Mouse (Mus musculus) cerebellum, adult 2 months (tissue): ENCODE data around the gene Bmx. TPM values are rescaled to one million over a fixed set of nuclear protein-coding genes. Genes with fewer than 3 reads are reported as not detected.

Experiments used
- DNase-seq, 2 experiments: peaks; one replicate each; pipeline ENCODE4 v3.0.0; 2021
- H3K27ac ChIP-seq: fragments of 200-500 bp; 2 replicates; pipeline ENCODE4 v1.5.1; 2012; ENCODE audit warnings: low read length, control low read depth, inconsistent platforms; ENCODE audit not compliant: insufficient read depth
- H3K27me3 ChIP-seq: fragments of 200-500 bp; 2 replicates; pipeline ENCODE4 v1.6.1; 2012; ENCODE audit warnings: inconsistent platforms, mild to moderate bottlenecking, low read length, moderate library complexity; ENCODE audit not compliant: control insufficient read depth, insufficient read depth
- H3K4me1 ChIP-seq: fragments of 200-500 bp; 2 replicates; pipeline ENCODE4 v1.6.1; 2011; ENCODE audit warnings: low read length; ENCODE audit not compliant: control insufficient read depth, insufficient read depth
- H3K4me3 ChIP-seq: fragments of 200-500 bp; replicated peaks from 2 replicates; pipeline ENCODE3; 2011; ENCODE audit warnings: mild to moderate bottlenecking, low read depth, low read length, control low read depth; ENCODE audit not compliant: insufficient read depth
- CTCF ChIP-seq: fragments of 200-500 bp; IDR thresholded peaks from 2 replicates; pipeline ENCODE4 v1.5.1; 2011; ENCODE audit warnings: low read depth, mild to moderate bottlenecking, control low read depth, low read length, moderate library complexity, borderline replicate concordance; ENCODE audit not compliant: insufficient read depth
- POLR2A ChIP-seq: fragments of 200-500 bp; IDR thresholded peaks from 2 replicates; pipeline ENCODE4 v1.6.1; 2011; ENCODE audit warnings: low read length, control low read depth, borderline replicate concordance; ENCODE audit not compliant: insufficient read depth
- WGBS: fragments of 180-500 bp; shearing (Covaris S2); methylation state at CpG from one replicate; pipeline ENCODE4 v1.1.7; 2018; 5-methylcytosine and 5-hydroxymethylcytosine counted together
- polyA plus RNA-seq: library from polyadenylated mRNA; depleted of rRNA; stranded (reverse); fragments of >200 nt; gene quantifications from 2 replicates; pipeline ENCODE4 v1.2.3, GENCODE M21; 2012

The Bmx gene
- polyA plus RNA-seq, 1 experiment: 1.0 TPM

DNA sequence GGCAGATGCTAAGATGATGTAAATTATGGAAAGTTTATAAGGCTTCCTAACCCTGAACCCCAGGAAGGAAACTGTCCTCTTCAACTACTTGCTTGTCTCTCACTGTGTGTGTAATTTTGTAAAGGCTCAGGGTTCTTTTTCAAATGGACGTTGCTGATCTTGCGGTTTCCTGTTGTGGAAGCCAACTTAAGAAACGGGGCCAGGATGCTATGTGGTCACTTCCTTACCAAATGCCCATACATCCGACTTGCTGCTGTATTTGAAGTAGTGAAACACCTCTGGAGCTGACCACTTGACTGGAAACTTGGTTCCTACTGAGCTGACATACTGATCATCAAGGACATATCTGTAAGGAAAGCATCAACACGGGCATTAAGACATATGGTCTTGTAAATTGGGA is 57.4 kb downstream of the Bmx start:
- Histone ChIP-seq H3K4me1 (no peaks in the 10 kb centered on the region), H3K27ac (no peak overlapping the region), H3K27me3 (no peaks in the 10 kb centered on the region), H3K4me3 (no peak overlapping the region)
- TF ChIP-seq POLR2A (no peak), CTCF (no peak)
- no peak for DNase-seq
- 79% methylated on average over 5 of the region's 5 CpGs for WGBS

GRCm38 (mm10) chrX:164197679-164198078 is 60.3 kb downstream of the Bmx start:
- no peak overlapping the region for H3K4me3 ChIP-seq
- no peaks in the 10 kb centered on the region for H3K4me1 ChIP-seq
- H3K27me3 ChIP-seq: no peaks in the 10 kb centered on the region
- no peak for DNase-seq
- 80% methylated on average over 2 of the region's 2 CpGs for WGBS
- H3K27ac ChIP-seq: no peak overlapping the region
- TF ChIP-seq CTCF: no peak
- TF ChIP-seq POLR2A: no peak

- no peak for DNase-seq
- no peaks in the 10 kb centered on the region for H3K4me1 ChIP-seq
- no peaks in the 10 kb centered on the region for H3K27me3 ChIP-seq
- TF ChIP-seq CTCF (no peak), POLR2A (no peak)
- H3K27ac ChIP-seq: no peak overlapping the region
- no peak overlapping the region for H3K4me3 ChIP-seq
Observed at GRCm38 (mm10) chrX:164189880-164190279, 68.1 kb downstream of the Bmx start.

DNA sequence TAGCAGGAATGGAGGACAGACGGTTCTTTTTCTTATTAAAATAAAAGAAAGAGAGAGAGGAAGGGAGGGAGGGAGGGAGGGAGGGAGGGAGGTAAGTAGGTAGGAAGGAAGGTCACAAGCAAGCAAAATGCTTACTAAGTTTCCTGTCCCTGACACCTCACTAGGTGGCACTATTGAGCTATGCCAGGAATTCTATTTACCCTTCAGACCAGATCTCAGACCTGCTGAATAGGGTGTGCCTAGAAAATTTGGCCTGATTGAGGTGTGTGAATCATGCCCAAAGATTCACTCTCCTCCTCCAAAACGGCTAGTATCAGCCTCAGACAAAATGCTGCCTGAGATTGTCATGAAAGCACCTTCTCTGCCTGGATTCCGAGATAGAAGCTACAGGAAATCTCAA is 74.1 kb downstream of the Bmx start:
- Histone ChIP-seq H3K27me3 (no peaks in the 10 kb centered on the region), H3K4me3 (no peak overlapping the region), H3K4me1 (no peaks in the 10 kb centered on the region), H3K27ac (no peak overlapping the region)
- whole genome bisulfite sequencing: 44% methylated on average over 3 of the region's 3 CpGs
- DNase-seq: peak; percentile 17 to 32
- no peak for TF ChIP-seq POLR2A
- peak; percentile 39; the same call in 1 of the 2 replicates for TF ChIP-seq CTCF

- peak; percentile 33 to 44 for DNase-seq
- 6% methylated on average over 3 of the region's 3 CpGs for WGBS
- no peak for TF ChIP-seq CTCF
- TF ChIP-seq POLR2A: no peak
Observed at GRCm38 (mm10) chrX:164179746-164180145, 78.2 kb downstream of the Bmx start.

GRCm38 (mm10) chrX:164178856-164179255 is 79.1 kb downstream of the Bmx start:
- H3K4me1 ChIP-seq: no peaks in the 10 kb centered on the region
- WGBS: 88% methylated on average over 2 of the region's 2 CpGs
- no peaks in the 10 kb centered on the region for H3K27me3 ChIP-seq
- TF ChIP-seq POLR2A (no peak), CTCF (no peak)
- DNase-seq: no peak
- no peak overlapping the region for H3K4me3 ChIP-seq
- H3K27ac ChIP-seq: no peak overlapping the region

More at GRCm38 (mm10) chrX:164179746-164180145, 78.2 kb downstream of the Bmx start:
- Histone ChIP-seq H3K27me3 (no peaks in the 10 kb centered on the region), H3K27ac (no peak overlapping the region), H3K4me1 (no peaks in the 10 kb centered on the region), H3K4me3 (no peak overlapping the region)

GRCm38 (mm10) chrX:164175780-164176179 is 82.2 kb downstream of the Bmx start:
- H3K27ac ChIP-seq: no peak overlapping the region
- no peak for DNase-seq
- TF ChIP-seq POLR2A: no peak
- no peak for TF ChIP-seq CTCF
- H3K4me3 ChIP-seq: no peak overlapping the region
- 62% methylated on average over 2 of the region's 2 CpGs for WGBS
- H3K4me1 ChIP-seq: no peaks in the 10 kb centered on the region
- no peaks in the 10 kb centered on the region for H3K27me3 ChIP-seq

DNA sequence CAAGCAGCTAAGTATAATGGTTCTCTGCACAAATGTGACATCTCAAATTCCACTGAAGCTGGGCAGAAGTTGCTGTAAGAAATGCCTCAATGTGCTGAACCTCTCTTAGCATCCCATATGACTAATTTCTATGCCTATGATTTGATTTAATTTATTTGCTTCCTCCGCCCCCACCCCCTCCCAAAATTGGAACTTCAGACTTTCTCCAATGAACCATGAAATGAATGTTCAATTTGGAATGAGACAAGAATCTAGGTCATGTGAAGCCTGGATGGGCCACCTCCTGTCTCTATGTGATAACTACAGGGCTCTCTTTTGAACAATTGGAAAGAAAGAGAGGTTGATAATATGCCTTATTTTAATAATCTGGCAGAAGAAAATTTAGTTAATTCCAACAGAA is 82.7 kb downstream of the Bmx start:
- H3K27ac ChIP-seq: no peak overlapping the region
- no peaks in the 10 kb centered on the region for H3K27me3 ChIP-seq
- WGBS: 83% methylated on average over 1 of the region's 1 CpGs
- no peaks in the 10 kb centered on the region for H3K4me1 ChIP-seq
- no peak for DNase-seq
- TF ChIP-seq CTCF (no peak), POLR2A (no peak)
- H3K4me3 ChIP-seq: no peak overlapping the region

DNA sequence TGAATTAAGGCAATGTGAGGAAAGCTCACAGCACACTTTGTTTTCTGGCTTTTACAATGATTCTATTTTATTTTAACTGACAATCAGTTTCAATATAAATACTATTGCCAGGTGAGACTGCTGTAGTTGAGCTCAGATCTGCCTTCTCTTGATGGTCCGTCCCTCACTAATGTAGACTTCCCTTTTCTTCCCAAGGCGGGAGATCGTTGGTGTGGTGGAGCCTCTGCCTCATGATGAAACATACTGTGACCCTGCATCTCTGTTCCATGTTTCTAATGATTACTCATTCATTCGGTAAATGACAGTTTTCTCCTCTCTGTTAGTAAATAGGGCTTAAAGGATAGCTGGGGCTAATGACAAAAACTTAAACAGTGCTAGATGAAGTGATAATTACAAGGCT is 84.1 kb downstream of the Bmx start:
- H3K27me3 ChIP-seq: no peaks in the 10 kb centered on the region
- no peaks in the 10 kb centered on the region for H3K4me1 ChIP-seq
- TF ChIP-seq CTCF: no peak
- no peak for TF ChIP-seq POLR2A
- 92% methylated on average over 4 of the region's 4 CpGs for WGBS
- H3K4me3 ChIP-seq: no peak overlapping the region
- no peak for DNase-seq
- H3K27ac ChIP-seq: no peak overlapping the region
